Mouse (Mus musculus) ES-Bruce4 (cell line): Measurements from ENCODE around the gene Rps9. TPM values are rescaled to one million over a fixed set of nuclear protein-coding genes. Genes with fewer than 3 reads are reported as not detected.
A peak's percentile ranks its signal among the peaks of the same experiment; 100 is the strongest.

Experiments
- H3K27ac ChIP-seq: 2 replicates; pipeline ENCODE4 v1.5.1; 2012; ENCODE audit warnings: low read length, inconsistent platforms; ENCODE audit not compliant: insufficient read depth
- H3K27me3 ChIP-seq: 2 replicates; pipeline ENCODE4 v1.6.1; 2012; ENCODE audit warnings: mild to moderate bottlenecking, low read length, inconsistent platforms; ENCODE audit not compliant: control insufficient read depth, poor library complexity, insufficient read depth, severe bottlenecking
- H3K36me3 ChIP-seq: 2 replicates; pipeline ENCODE4 v1.6.1; 2012; ENCODE audit warnings: inconsistent platforms, mild to moderate bottlenecking, low read length, moderate library complexity; ENCODE audit not compliant: control insufficient read depth, poor library complexity, insufficient read depth, severe bottlenecking
- H3K4me1 ChIP-seq: one replicate; pipeline ENCODE4 v1.8.1; 2011; ENCODE audit warnings: low read length; ENCODE audit not compliant: control insufficient read depth, insufficient read depth
- H3K4me3 ChIP-seq: 2 replicates; pipeline ENCODE4 v1.5.1; 2011; ENCODE audit warnings: low read depth, mild to moderate bottlenecking, low read length
- H3K9ac ChIP-seq: 2 replicates; pipeline ENCODE4 v1.6.1; 2012; ENCODE audit warnings: low read depth, mild to moderate bottlenecking, inconsistent platforms; ENCODE audit not compliant: poor library complexity, severe bottlenecking
- H3K9me3 ChIP-seq: replicated peaks from 2 replicates; pipeline ENCODE4 v1.6.1; 2012; ENCODE audit warnings: mild to moderate bottlenecking, low read length, inconsistent platforms; ENCODE audit not compliant: control insufficient read depth, poor library complexity, insufficient read depth, severe bottlenecking
- CTCF ChIP-seq: IDR thresholded peaks from one replicate; pipeline ENCODE4 v1.8.1; 2011; ENCODE audit warnings: low read depth, low read length
- EP300 ChIP-seq: IDR thresholded peaks from 2 replicates; pipeline ENCODE4 v1.6.1; 2011; ENCODE audit warnings: low read depth, low read length; ENCODE audit not compliant: insufficient read depth
- POLR2A ChIP-seq: IDR thresholded peaks from one replicate; pipeline ENCODE4 v1.8.1; 2011; ENCODE audit warnings: low read length; ENCODE audit not compliant: insufficient read depth
- polyA plus RNA-seq: library from polyadenylated mRNA; stranded (reverse); fragments of >200 nt; gene quantifications from 2 replicates; pipeline ENCODE4 v1.2.4, GENCODE M21; 2011; ENCODE audit warnings: low read depth; ENCODE audit not compliant: missing spikeins, insufficient read depth, insufficient read length

Gene Rps9
- polyA plus RNA-seq: 1,660 and 1,729 TPM in 2 replicates

DNA sequence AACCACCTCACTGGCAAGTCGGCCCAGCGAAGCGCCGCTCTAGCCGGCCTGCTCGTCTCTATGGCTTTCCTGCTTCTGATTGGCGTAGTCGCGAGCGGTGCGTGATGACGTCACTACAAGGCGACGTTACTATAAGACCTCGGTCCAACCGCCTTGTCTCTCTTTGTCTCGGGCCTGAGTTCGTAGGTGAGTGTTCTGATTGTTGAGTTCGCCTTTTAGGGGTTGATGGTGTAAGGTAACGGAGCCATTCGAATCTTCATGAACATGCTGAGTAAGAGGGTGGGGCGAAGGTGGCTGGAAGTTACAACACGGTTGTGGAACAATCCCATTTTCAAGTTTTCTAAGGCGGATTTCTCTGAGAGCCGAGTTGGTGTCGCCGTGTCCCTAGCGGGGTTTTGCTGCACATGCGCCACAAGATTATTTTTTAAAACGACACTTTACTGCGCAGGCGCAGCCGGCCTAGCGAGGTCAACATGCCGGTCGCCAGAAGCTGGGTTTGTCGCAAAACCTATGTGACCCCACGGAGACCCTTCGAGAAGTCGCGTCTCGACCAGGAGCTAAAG is at the start of gene Rps9:
Gene Rps9, plus strand, starts transcription at position 115 of the 563 bp plus-strand sequence.
- H3K27ac ChIP-seq: peak within 1 kb of the TSS; percentile 80
- no peaks in the 10 kb centered on the region for H3K27me3 ChIP-seq
- TF ChIP-seq POLR2A (peak; percentile 100), EP300 (no peak), CTCF (no peak)
- peaks cover 52% of the 10 kb centered on the region for H3K36me3 ChIP-seq
- H3K4me1 ChIP-seq: no peaks in the 10 kb centered on the region
- H3K9ac ChIP-seq: peak within 1 kb of the TSS; percentile 92
- H3K4me3 ChIP-seq: peak within 1 kb of the TSS; percentile 84
- H3K9me3 ChIP-seq: no peaks in the 10 kb centered on the region

DNA sequence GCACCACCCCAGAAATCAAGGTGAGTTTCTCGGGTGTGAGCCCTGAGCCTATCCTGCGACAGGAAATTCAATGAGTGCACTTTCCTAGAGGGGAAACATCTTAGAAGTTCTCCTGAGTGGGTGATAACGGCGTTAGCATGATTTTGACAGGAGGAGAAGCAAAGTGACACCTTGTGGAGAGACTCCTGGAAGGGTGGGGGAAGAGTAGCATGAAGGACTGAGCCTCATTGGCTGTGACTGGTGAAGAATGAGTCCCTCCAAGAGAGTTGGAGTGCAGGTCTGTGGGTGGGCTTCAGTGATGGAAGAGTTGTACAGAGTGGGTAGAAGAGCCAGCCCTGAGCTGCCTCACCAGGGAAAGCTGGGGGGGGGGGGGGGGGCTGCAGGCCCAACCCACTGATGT is 46.8 kb upstream of the Rps9 start:
- TF ChIP-seq CTCF (no peak), POLR2A (no peak), EP300 (no peak)
- H3K36me3 ChIP-seq: peaks cover 97% of the 10 kb centered on the region
- H3K9me3 ChIP-seq: no peaks in the 10 kb centered on the region
- H3K27me3 ChIP-seq: no peaks in the 10 kb centered on the region
- H3K4me1 ChIP-seq: no peaks in the 10 kb centered on the region
- no peak overlapping the region for H3K9ac ChIP-seq
- H3K4me3 ChIP-seq: no peak overlapping the region
- H3K27ac ChIP-seq: no peak overlapping the region

DNA sequence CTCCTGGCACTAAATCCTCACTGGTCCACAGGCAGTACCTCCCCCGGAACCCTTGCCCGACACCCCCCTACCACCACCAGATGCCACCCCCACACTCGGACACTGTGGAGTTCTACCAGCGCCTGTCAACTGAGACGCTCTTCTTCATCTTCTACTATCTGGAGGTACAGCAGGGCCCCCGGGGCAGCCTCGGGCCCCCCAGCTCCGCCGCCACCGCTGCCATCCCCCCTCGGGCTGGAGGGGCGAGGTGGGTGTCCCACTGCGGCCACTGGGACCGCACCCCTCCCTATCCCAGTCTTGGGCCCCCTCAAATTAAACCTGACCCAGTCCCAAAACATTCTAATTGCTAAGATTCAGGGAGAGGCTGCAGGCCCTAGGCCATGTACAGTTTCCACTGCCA is 45.2 kb upstream of the Rps9 start:
- H3K9me3 ChIP-seq: no peaks in the 10 kb centered on the region
- no peaks in the 10 kb centered on the region for H3K27me3 ChIP-seq
- H3K36me3 ChIP-seq: peaks cover 94% of the 10 kb centered on the region
- H3K9ac ChIP-seq: no peak overlapping the region
- H3K27ac ChIP-seq: no peak overlapping the region
- H3K4me3 ChIP-seq: no peak overlapping the region
- no peaks in the 10 kb centered on the region for H3K4me1 ChIP-seq
- TF ChIP-seq EP300 (no peak), POLR2A (no peak), CTCF (no peak)

DNA sequence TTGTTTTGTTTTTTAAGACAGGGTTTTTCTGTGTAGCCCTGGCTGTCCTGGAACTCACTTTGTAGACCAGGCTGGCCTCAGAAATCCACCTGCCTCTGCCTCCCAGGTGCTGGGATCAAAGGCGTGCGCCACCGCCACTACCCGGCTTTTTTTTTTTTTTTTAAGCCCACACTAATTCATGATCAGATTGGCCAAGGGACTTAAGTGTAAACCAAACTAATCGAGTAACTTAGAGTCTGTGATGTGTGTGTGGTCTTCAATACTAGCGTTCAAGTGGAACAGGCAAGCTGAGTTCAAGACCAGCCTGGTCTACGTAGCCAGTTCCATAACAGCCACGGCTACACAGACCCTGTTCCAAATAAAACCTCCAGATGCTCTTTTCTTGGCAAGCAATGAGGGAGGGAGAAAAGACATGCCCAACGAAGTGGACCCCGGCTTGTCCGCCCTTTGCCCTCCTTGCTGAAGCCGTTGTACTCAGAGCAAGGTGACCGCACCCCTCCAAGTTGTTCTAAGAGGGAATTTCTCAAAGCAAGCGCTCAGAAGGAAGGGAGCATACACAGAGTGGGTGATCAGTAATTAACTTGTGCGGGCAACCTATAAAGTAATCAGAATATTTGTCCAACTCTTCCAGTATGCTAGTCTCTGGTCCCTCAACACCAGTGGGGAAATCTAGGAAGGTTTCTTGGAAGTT is 39.1 kb upstream of the Rps9 start:
- H3K4me3 ChIP-seq: peak overlapping the region; percentile 77
- TF ChIP-seq CTCF: no peak
- TF ChIP-seq EP300: no peak
- TF ChIP-seq POLR2A: no peak
- H3K9ac ChIP-seq: peak overlapping the region; percentile 40
- H3K27ac ChIP-seq: no peak overlapping the region; the same call in 1 of the 2 replicates
- H3K9me3 ChIP-seq: no peaks in the 10 kb centered on the region
- no peaks in the 10 kb centered on the region for H3K27me3 ChIP-seq
- peaks cover 36% of the 10 kb centered on the region for H3K36me3 ChIP-seq
- H3K4me1 ChIP-seq: no peaks in the 10 kb centered on the region

DNA sequence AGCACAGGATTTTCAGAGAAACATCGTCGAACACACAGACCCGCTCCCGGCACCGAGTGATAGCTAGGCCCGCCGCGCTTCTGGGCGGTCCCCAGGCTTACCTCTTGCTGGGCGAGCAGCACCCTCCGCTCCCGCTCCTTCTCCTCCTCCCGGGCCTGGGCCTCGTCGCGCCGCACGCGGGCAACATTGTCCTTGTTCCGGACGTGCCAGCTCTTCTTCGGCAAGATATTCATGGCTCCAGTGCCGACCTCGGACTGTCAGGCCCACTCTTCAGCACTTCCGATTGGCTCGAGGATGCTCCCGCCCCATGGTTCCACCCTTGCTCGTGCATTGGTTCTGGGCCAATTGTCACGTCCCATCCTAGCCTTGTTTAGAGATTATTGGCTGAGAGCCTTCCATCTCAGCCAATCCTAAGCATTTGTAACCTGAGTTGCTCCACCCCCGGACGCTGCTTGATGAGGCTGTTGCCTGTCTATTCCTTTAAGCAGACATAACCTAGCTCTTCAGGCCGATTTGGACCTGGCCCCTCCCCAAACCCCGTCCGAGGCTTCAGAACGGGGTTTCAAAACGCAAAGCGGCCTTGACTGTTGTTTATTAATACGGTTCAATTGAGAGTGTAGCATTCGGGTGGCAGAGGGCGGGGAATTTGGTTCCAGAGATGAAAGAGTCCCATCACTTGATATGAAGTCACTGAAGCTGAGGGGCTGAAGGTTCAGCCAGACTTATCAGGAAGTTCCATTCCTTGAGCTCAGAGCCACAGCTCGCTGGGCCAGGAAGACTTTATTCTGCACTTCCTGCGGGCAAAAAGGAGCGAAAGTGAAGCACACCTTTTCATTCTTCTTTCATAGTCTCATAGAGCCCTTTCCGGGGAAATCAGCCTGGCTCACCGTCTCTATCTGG is 38.3 kb upstream of the Rps9 start, which contains the start of gene Leng1:
Gene Leng1, minus strand, starts transcription at position 626 of the 900 bp plus-strand sequence.
- Histone ChIP-seq H3K4me3 (peak within 1 kb of the TSS; percentile 77), H3K27ac (peak within 1 kb of the TSS; percentile 75; the same call in 1 of the 2 replicates), H3K27me3 (no peaks in the 10 kb centered on the region), H3K9me3 (no peaks in the 10 kb centered on the region), H3K4me1 (no peaks in the 10 kb centered on the region), H3K36me3 (peaks cover 28% of the 10 kb centered on the region), H3K9ac (peak within 1 kb of the TSS; percentile 53)
- TF ChIP-seq POLR2A: peak; percentile 78
- no peak for TF ChIP-seq EP300
- no peak for TF ChIP-seq CTCF
